Mouse (Mus musculus) cerebral cortex, adult 2 months (tissue): Measurements from ENCODE around the gene Usp25.

ENCODE experiments used
- WGBS: fragments of 180-500 bp; shearing (Covaris S2); methylation state at CpG from one replicate; pipeline ENCODE4 v1.1.7; 2018; 5-methylcytosine and 5-hydroxymethylcytosine counted together

The Usp25 gene

GRCm38 (mm10) chr16:77034329-77034728, 20.8 kb downstream of the Usp25 start:
- WGBS = 46% methylated on average over 5 of the region's 5 CpGs

GRCm38 (mm10) chr16:77034751-77035150, 21.2 kb downstream of the Usp25 start:
- WGBS = 36% methylated on average over 8 of the region's 8 CpGs

- WGBS = 87% methylated on average over 5 of the region's 5 CpGs
Measured at GRCm38 (mm10) chr16:77041573-77041972, 28.1 kb downstream of the Usp25 start.

- 56% methylated on average over 5 of the region's 5 CpGs for WGBS
Measured at GRCm38 (mm10) chr16:77043499-77043898, 30.0 kb downstream of the Usp25 start.

- 93% methylated on average over 2 of the region's 2 CpGs for WGBS
Measured at GRCm38 (mm10) chr16:77054184-77054583, 40.7 kb downstream of the Usp25 start.

GRCm38 (mm10) chr16:77055519-77056159, 42.1 kb downstream of the Usp25 start:
- WGBS = 84% methylated on average over 8 of the region's 8 CpGs

- 56% methylated on average over 8 of the region's 8 CpGs for WGBS
Measured at GRCm38 (mm10) chr16:77056160-77056520, 42.6 kb downstream of the Usp25 start.

GRCm38 (mm10) chr16:77058567-77058966, 45.1 kb downstream of the Usp25 start:
- 71% methylated on average over 6 of the region's 6 CpGs for WGBS

- 89% methylated on average over 8 of the region's 8 CpGs for WGBS
Measured at GRCm38 (mm10) chr16:77060166-77060565, 46.7 kb downstream of the Usp25 start.

GRCm38 (mm10) chr16:77063916-77064315, 50.4 kb downstream of the Usp25 start:
- 88% methylated on average over 1 of the region's 1 CpGs for WGBS

GRCm38 (mm10) chr16:77076954-77077735, 63.6 kb downstream of the Usp25 start:
- 38% methylated on average over 15 of the region's 15 CpGs for WGBS

GRCm38 (mm10) chr16:77077736-77078005, 64.2 kb downstream of the Usp25 start:
- WGBS = 61% methylated on average over 2 of the region's 2 CpGs

GRCm38 (mm10) chr16:77084071-77084470, 70.6 kb downstream of the Usp25 start:
- 80% methylated on average over 2 of the region's 2 CpGs for WGBS

- 82% methylated on average over 3 of the region's 3 CpGs for WGBS
Measured at GRCm38 (mm10) chr16:77089806-77090205, 76.3 kb downstream of the Usp25 start.

GRCm38 (mm10) chr16:77093526-77093925, 80.0 kb downstream of the Usp25 start:
- 59% methylated on average over 9 of the region's 9 CpGs for WGBS

GRCm38 (mm10) chr16:77095017-77095551, 81.6 kb downstream of the Usp25 start:
- 62% methylated on average over 7 of the region's 7 CpGs for WGBS

GRCm38 (mm10) chr16:77099018-77099869, 85.7 kb downstream of the Usp25 start:
- WGBS = 34% methylated on average over 8 of the region's 8 CpGs

- 90% methylated on average over 5 of the region's 5 CpGs for WGBS
Measured at GRCm38 (mm10) chr16:77103637-77104264, 90.2 kb downstream of the Usp25 start.

- 100% methylated on average over 1 of the region's 1 CpGs for WGBS
Measured at GRCm38 (mm10) chr16:77111268-77111667, 97.8 kb downstream of the Usp25 start.

GRCm38 (mm10) chr16:77125908-77126307, 112.4 kb downstream of the Usp25 start:
- WGBS = 23% methylated on average over 1 of the region's 1 CpGs

GRCm38 (mm10) chr16:77128683-77129082, 115.2 kb downstream of the Usp25 start:
- WGBS = 9% methylated on average over 5 of the region's 5 CpGs

GRCm38 (mm10) chr16:77133055-77133454, 119.5 kb downstream of the Usp25 start:
- WGBS = 91% methylated on average over 5 of the region's 5 CpGs
